Mouse (Mus musculus) T-cell, adult 2 months (primary cell): ENCODE data around the gene Btbd35f16.
"Not testable (repeated sequence)": the region's sequence is repeated elsewhere in the genome, so short reads cannot be mapped to it uniquely, and the experiment has no call there.

Experiments
- DNase-seq: peaks from one replicate; pipeline ENCODE4 v3.0.0; 2022; ENCODE audit warnings: low spot score

Gene Btbd35f16

GRCm38 (mm10) chrX:3956902-3957301 is at the start of gene Btbd35f16:
Gene Btbd35f16, minus strand, starts transcription at chrX:3957002.
- not testable (repeated sequence) for DNase-seq
